8 mouse cellular contexts compared by ENCODE assay signal in the genomic region with DNA sequence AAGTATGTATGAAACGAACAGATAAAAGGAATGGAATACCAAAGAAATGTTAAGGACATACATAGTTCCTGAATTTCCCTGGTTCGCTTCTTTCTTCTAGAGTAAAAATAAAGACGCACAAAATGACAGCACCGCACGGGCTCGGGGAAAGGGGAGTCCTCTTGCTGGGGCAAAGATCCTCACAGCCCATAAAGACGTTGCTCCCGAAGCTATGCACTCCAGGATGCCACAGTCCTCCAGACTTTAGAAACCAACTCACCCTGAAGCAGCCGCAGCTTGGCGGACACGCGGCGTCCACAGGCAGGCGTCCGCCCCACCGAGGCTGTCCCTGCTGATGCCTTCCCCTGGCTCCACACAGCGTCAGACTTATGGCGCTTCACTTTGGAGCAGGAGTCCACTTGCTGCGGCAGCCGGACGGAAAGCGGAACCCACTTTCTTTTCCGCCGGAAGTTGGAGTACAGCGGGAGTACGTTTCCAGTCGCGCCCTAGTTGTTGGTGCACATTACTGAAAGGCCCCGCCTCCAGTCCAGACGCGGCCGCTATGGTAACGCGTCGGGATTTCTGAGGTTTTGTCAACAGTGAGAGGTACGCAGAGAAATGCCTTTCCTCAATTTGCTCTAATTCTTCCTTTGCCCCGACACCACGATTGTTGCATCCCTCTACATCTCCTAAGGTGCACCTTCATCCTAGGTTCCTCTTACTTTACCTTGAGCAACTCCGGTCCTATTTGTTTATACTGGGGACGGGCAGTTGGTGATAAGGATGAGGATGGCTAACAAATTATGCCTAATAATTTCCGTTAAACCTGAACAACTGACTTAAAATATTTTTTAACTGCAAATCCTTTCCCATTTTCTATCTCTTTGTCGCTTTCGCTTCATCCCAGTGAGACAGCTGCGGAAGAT. TPM values are rescaled to one million over a fixed set of nuclear protein-coding genes. Genes with fewer than 3 reads are reported as not detected.
DNase-seq lines count a peak whose midpoint lies in the region; ATAC-seq lines count a peak whose summit lies in the region.

A gene (minus strand): TSS at position 715 of the 905 bp plus-strand sequence.

- peak within 1 kb of the TSS; percentile 41 for H3K4me2 ChIP-seq in forebrain, embryonic 14.5 days (ENCODE audit: low read length)
- H3K4me2 ChIP-seq in neural tube, embryonic 15.5 days: peak within 1 kb of the TSS; percentile 71

- peak; percentile 99 for ATAC-seq in forebrain, embryonic 14.5 days
- ATAC-seq in neural tube, embryonic 15.5 days (ENCODE audit: low FRiP score): peak; percentile 98

- DNase-seq in ES-CJ7 (ENCODE audit: low read depth, low spot score): peak; percentile 93
- DNase-seq in cerebellum, adult 11 months: peak; percentile 83
- peak; percentile 96 for DNase-seq in forebrain, embryonic 14.5 days (ENCODE audit: low spot score)
- DNase-seq in heart, postnatal 14 days: peak; percentile 84 to 91
- peak; percentile 93 for DNase-seq in layer of hippocampus, adult 11-12 months (ENCODE audit: low spot score)
- peak; percentile 88 for DNase-seq in lung, adult 18-20 months
- peak; percentile 90 for DNase-seq in testis, postnatal 14 days (ENCODE audit: low spot score)

- WGBS in forebrain, embryonic 14.5 days: 2% methylated on average over 44 of the region's 44 CpGs
- WGBS in neural tube, embryonic 15.5 days: 2% methylated on average over 44 of the region's 44 CpGs

- intact Hi-C loops in heart, postnatal 14 days (cut with DNase I): loop anchor here (5.0 kb wide), 1 partner anchor 96 kb away; no protein-coding TSS in a partner anchor

- no peak within 1 kb of the TSS for H3K27ac ChIP-seq in forebrain, embryonic 14.5 days (ENCODE audit: low read depth, low read length)
- peak within 1 kb of the TSS; percentile 82 for H3K27ac ChIP-seq in neural tube, embryonic 15.5 days (replicated peaks)

- peak within 1 kb of the TSS; percentile 87 for H3K9ac ChIP-seq in forebrain, embryonic 14.5 days (ENCODE audit: low read length)
- H3K9ac ChIP-seq in neural tube, embryonic 15.5 days (replicated peaks): peak within 1 kb of the TSS; percentile 76

- 0 out of 2 replicates have a peak, but pooled peaks cover 2% of the 10 kb centered on the region for H3K36me3 ChIP-seq in forebrain, embryonic 14.5 days (ENCODE audit: control insufficient read depth, insufficient read depth, low read length)
- 0 out of 2 replicates have a peak, but pooled peaks cover 4% of the 10 kb centered on the region for H3K36me3 ChIP-seq in neural tube, embryonic 15.5 days

- no peaks in the 10 kb centered on the region for H3K9me3 ChIP-seq in forebrain, embryonic 14.5 days (replicated peaks; ENCODE audit: control insufficient read depth, low read length)
- H3K9me3 ChIP-seq in neural tube, embryonic 15.5 days (replicated peaks): no peaks in the 10 kb centered on the region

- H3K4me1 ChIP-seq in forebrain, embryonic 14.5 days (ENCODE audit: control insufficient read depth, insufficient read depth, low read length): no peaks in the 10 kb centered on the region
- H3K4me1 ChIP-seq in neural tube, embryonic 15.5 days: peaks cover 7% of the 10 kb centered on the region; the same call in 1 of the 2 replicates

- no peaks in the 10 kb centered on the region for H3K27me3 ChIP-seq in forebrain, embryonic 14.5 days (replicated peaks; ENCODE audit: control insufficient read depth, insufficient read depth, low read length)
- H3K27me3 ChIP-seq in neural tube, embryonic 15.5 days (replicated peaks): no peaks in the 10 kb centered on the region; the same call in 1 of the 2 replicates

- peak within 1 kb of the TSS; percentile 81 for H3K4me3 ChIP-seq in forebrain, embryonic 14.5 days (ENCODE audit: low read depth, low read length)
- peak within 1 kb of the TSS; percentile 64 for H3K4me3 ChIP-seq in neural tube, embryonic 15.5 days (replicated peaks)

RNA-seq across cellular contexts. Expression of the gene that starts here (rescaled TPM):
- 35.2 and 37.0 TPM in 2 replicates for polyA plus RNA-seq in forebrain, embryonic 14.5 days (2014; fragmentation: Nextera tagmentation; extraction: Ambion mirVana)
- 10 to 100 TPM; 10.5 to 15.2 TPM for total RNA-seq in heart, postnatal 14 days (2021)
- polyA plus RNA-seq in neural tube, embryonic 15.5 days (2015; fragmentation: Nextera tagmentation; extraction: Ambion mirVana): 31.7 and 32.5 TPM in 2 replicates
